Mouse (Mus musculus): ENCODE data around the gene Ndufb6.

- TF ChIP-seq GATA1 (IDR thresholded peaks at IDR 0.05; ENCODE audit: borderline replicate concordance, low read length) (no peak), FLI1 (IDR thresholded peaks at IDR 0.05; ENCODE audit: low read length) (no peak)
These were observed at the start of gene Ndufb6 for GRCm38 (mm10) chr4:40279276-40279900.
